14 mouse cellular contexts compared by ENCODE assay signal in the genomic region with DNA sequence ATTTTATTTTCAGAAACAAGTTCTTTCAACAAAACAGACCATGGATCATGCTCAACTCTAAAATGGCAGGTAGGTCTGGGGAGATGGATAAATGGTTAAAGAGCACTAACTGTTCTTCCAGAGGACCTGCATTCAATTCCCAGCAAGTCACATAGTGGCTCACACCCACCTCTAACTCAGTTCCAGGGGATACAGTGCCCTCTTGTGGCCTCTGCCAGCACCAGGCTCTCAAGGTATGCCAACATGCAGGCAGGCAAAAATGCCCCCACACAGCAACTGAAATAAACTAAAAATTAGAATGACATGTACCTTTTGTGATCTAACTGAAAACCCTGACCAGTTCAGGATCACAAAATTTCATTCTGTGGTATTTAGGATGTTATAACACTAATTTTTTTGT. TPM values are rescaled to one million over a fixed set of nuclear protein-coding genes. Genes with fewer than 3 reads are reported as not detected.
DNase-seq lines count a peak whose midpoint lies in the region; ATAC-seq and TF ChIP-seq lines count a peak whose summit lies in the region.
"Had no signal": no experiment of that assay in that cellular context is flagged by ENCODE, and none has a peak within 500 bp of the region (broad histone marks: within the 10 kb centered on the region; RNA-seq: fewer than 3 reads in every experiment).

No protein-coding gene starts in this region.

- no peak for ATAC-seq in liver, postnatal 0 days
- no peak for ATAC-seq in liver, embryonic 12.5 days
- ATAC-seq in activated CD4-positive, CD25-positive, alpha-beta regulatory T cell, adult 4 months = no peak
- ATAC-seq in neural tube, embryonic 15.5 days (ENCODE audit: low FRiP score) = no peak

- H3K36me3 ChIP-seq in liver, postnatal 0 days (replicated peaks; ENCODE audit: insufficient read depth, low read length) = no peaks in the 10 kb centered on the region
- no peaks in the 10 kb centered on the region for H3K36me3 ChIP-seq in liver, embryonic 12.5 days
- H3K36me3 ChIP-seq in ES-E14 (ENCODE audit: control insufficient read depth, insufficient read depth, low read length, poor library complexity, severe bottlenecking) = no peaks in the 10 kb centered on the region
- no peaks in the 10 kb centered on the region for H3K36me3 ChIP-seq in neural tube, embryonic 15.5 days
- H3K36me3 ChIP-seq: hindbrain, embryonic 15.5 days; lung, embryonic 15.5 days had no signal

- H3K9ac ChIP-seq in liver, postnatal 0 days (replicated peaks) = no peak overlapping the region
- H3K9ac ChIP-seq in liver, embryonic 12.5 days = no peak overlapping the region
- H3K9ac ChIP-seq in ES-E14 (ENCODE audit: insufficient read depth, low read depth, low read length, poor library complexity, severe bottlenecking) = no peak overlapping the region
- H3K9ac ChIP-seq in neural tube, embryonic 15.5 days (replicated peaks) = no peak overlapping the region
- H3K9ac ChIP-seq: hindbrain, embryonic 15.5 days; lung, embryonic 15.5 days had no signal

- no peaks in the 10 kb centered on the region for H3K9me3 ChIP-seq in liver, postnatal 0 days (ENCODE audit: low read length)
- no peaks in the 10 kb centered on the region for H3K9me3 ChIP-seq in liver, embryonic 12.5 days (replicated peaks)
- no peaks in the 10 kb centered on the region for H3K9me3 ChIP-seq in ES-E14 (ENCODE audit: control insufficient read depth, insufficient read depth, low read depth, low read length)
- H3K9me3 ChIP-seq in neural tube, embryonic 15.5 days (replicated peaks) = no peaks in the 10 kb centered on the region
- H3K9me3 ChIP-seq: hindbrain, embryonic 15.5 days; lung, embryonic 15.5 days had no signal

- TF ChIP-seq CTCF in gastrocnemius, adult 2 months (IDR thresholded peaks at IDR 0.05) = peak; percentile 51
- peak; percentile 42 for TF ChIP-seq CTCF in liver, postnatal 0 days (IDR thresholded peaks at IDR 0.05; ENCODE audit: low read depth)

- in situ Hi-C loops in ES-E14 (cut with MboI; ENCODE audit: low sequenced_read_pairs in 2 of 2, unreplicated experiment in 2 of 2) = no loop called here

- H3K27ac ChIP-seq in gastrocnemius, adult 2 months = no peak overlapping the region
- H3K27ac ChIP-seq in liver, postnatal 0 days (ENCODE audit: low read depth) = no peak overlapping the region
- H3K27ac ChIP-seq in liver, embryonic 12.5 days = no peak overlapping the region
- H3K27ac ChIP-seq in ES-E14 (ENCODE audit: insufficient read depth, low read depth, low read length, poor library complexity, severe bottlenecking) = no peak overlapping the region
- H3K27ac ChIP-seq in neural tube, embryonic 15.5 days (replicated peaks) = no peak overlapping the region
- H3K27ac ChIP-seq: hindbrain, embryonic 15.5 days; lung, embryonic 15.5 days had no signal

- H3K27me3 ChIP-seq in liver, postnatal 0 days (ENCODE audit: insufficient read depth, low read length) = no peaks in the 10 kb centered on the region
- H3K27me3 ChIP-seq in liver, embryonic 12.5 days (replicated peaks) = no peaks in the 10 kb centered on the region
- no peaks in the 10 kb centered on the region for H3K27me3 ChIP-seq in neural tube, embryonic 15.5 days (replicated peaks)
- H3K27me3 ChIP-seq: hindbrain, embryonic 15.5 days; lung, embryonic 15.5 days had no signal

- intact Hi-C loops in gastrocnemius, adult 2 months (cut with DNase I) = no loop called here

- H3K4me2 ChIP-seq in liver, postnatal 0 days (ENCODE audit: low read depth, low read length) = no peak overlapping the region
- no peak overlapping the region for H3K4me2 ChIP-seq in liver, embryonic 12.5 days
- no peak overlapping the region for H3K4me2 ChIP-seq in neural tube, embryonic 15.5 days
- H3K4me2 ChIP-seq: hindbrain, embryonic 15.5 days; lung, embryonic 15.5 days had no signal

- H3K4me1 ChIP-seq in liver, postnatal 0 days (ENCODE audit: insufficient read depth) = no peaks in the 10 kb centered on the region
- H3K4me1 ChIP-seq in liver, embryonic 12.5 days = no peaks in the 10 kb centered on the region
- no peaks in the 10 kb centered on the region for H3K4me1 ChIP-seq in ES-E14 (ENCODE audit: control insufficient read depth in 2 of 2, insufficient read depth in 2 of 2, low read length in 2 of 2, poor library complexity in 1 of 2)
- no peaks in the 10 kb centered on the region for H3K4me1 ChIP-seq in neural tube, embryonic 15.5 days
- H3K4me1 ChIP-seq: hindbrain, embryonic 15.5 days; lung, embryonic 15.5 days had no signal

- no peak for TF ChIP-seq EP300 in liver, postnatal 0 days (IDR thresholded peaks at IDR 0.05; ENCODE audit: low read depth)

- DNase-seq in gastrocnemius, adult 2 months = no peak
- DNase-seq in gastrocnemius, adult 18-20 months (ENCODE audit: low spot score) = no peak
- no peak for DNase-seq in liver, postnatal 0 days
- DNase-seq in ES-E14 (ENCODE audit: low read depth, low spot score) = peak; percentile 34
- DNase-seq in lung, postnatal 36 days = peak; percentile 21
- DNase-seq: cerebellum, adult 11 months; right cerebral cortex, postnatal 14 days had no signal

- no peak overlapping the region for H3K4me3 ChIP-seq in gastrocnemius, adult 2 months
- H3K4me3 ChIP-seq in liver, postnatal 0 days (ENCODE audit: low read depth, low read length) = no peak overlapping the region
- H3K4me3 ChIP-seq in liver, embryonic 12.5 days = no peak overlapping the region
- no peak overlapping the region for H3K4me3 ChIP-seq in ES-E14 (ENCODE audit: insufficient read depth in 1 of 2, low read depth in 1 of 2, low read length in 2 of 2, poor library complexity in 1 of 2, severe bottlenecking in 1 of 2)
- H3K4me3 ChIP-seq in neural tube, embryonic 15.5 days (replicated peaks) = no peak overlapping the region
- H3K4me3 ChIP-seq: hindbrain, embryonic 15.5 days; lung, embryonic 15.5 days; myocyte had no signal

TF ChIP-seq in ES-E14, 5 proteins besides CTCF, POLR2A, EP300 and RAD21:
- TF ChIP-seq ZC3H11A (IDR thresholded peaks at IDR 0.05; ENCODE audit: borderline replicate concordance, low read depth, low read length) (peak; percentile 42; the same call in 1 of the 2 replicates), MAFK (IDR thresholded peaks at IDR 0.05; ENCODE audit: insufficient read depth, low read depth, low read length) (no peak)

RNA-seq across cellular contexts. Expression of gene Fras1, which starts 21.8 kb away (rescaled TPM):
- 1 to 10 TPM; 1.8 to 2.5 TPM for total RNA-seq in gastrocnemius, adult 2 months (2021)
- 1 to 10 TPM in 1 of 2 experiments, under 1 TPM in 1; 0.84 to 1.1 TPM for total RNA-seq in gastrocnemius, adult 18-20 months (2021)
- 0.41 and 0.44 TPM in 2 replicates for polyA plus RNA-seq in liver, postnatal 0 days (2015; fragmentation: Nextera tagmentation; extraction: Ambion mirVana)
- polyA plus RNA-seq in liver, embryonic 12.5 days (2016; fragmentation: Nextera tagmentation; extraction: Ambion mirVana) = 3.0 and 3.2 TPM in 2 replicates
- total RNA-seq in ES-E14 (2012; rRNA removed) = 1.6 and 2.2 TPM in 2 replicates
- under 1 TPM in 1 of 2 experiments, not detected in 1; 0.22 TPM for polyA plus RNA-seq in activated CD4-positive, CD25-positive, alpha-beta regulatory T cell, adult 4 months (2017; shearing (Covaris generic))
- 5.3 and 8.0 TPM in 2 replicates for polyA plus RNA-seq in neural tube, embryonic 15.5 days (2015; fragmentation: Nextera tagmentation; extraction: Ambion mirVana)
- total RNA-seq: granulocyte monocyte progenitor cell, adult 5-6 weeks had no signal

Comparison
In these comparisons a context has a peak if more than half of its experiments do, and no peak if none do; other contexts are left out.
1. DNase-seq: peak in ES-E14 (single experiment) and lung, postnatal 36 days (single experiment); none in gastrocnemius, adult 2 months (single experiment), gastrocnemius, adult 18-20 months (single experiment) and liver, postnatal 0 days (single experiment).